Mouse (Mus musculus) cerebellum, adult 9-11 months (tissue): ENCODE measurements around the gene Myadml2.

Experiments used
- DNase-seq: peaks from one replicate; pipeline ENCODE4 v3.0.0; 2022

The Myadml2 gene

GRCm38 (mm10) chr11:120629341-120629730, 18.6 kb downstream of the Myadml2 start:
- DNase-seq = peak; percentile 51

- DNase-seq = no peak
Measured at GRCm38 (mm10) chr11:120628601-120629340, 19.2 kb downstream of the Myadml2 start.

GRCm38 (mm10) chr11:120627468-120628300, 20.3 kb downstream of the Myadml2 start:
- DNase-seq = peak; percentile 55

- no peak for DNase-seq
Measured at GRCm38 (mm10) chr11:120626785-120627467, 21.0 kb downstream of the Myadml2 start.

- peak; percentile 55 for DNase-seq
Measured at GRCm38 (mm10) chr11:120625152-120625775, 22.7 kb downstream of the Myadml2 start, which contains the start of gene Sirt7. Gene Sirt7 (minus strand): TSS chr11:120625240.

- DNase-seq = peak; percentile 87
Measured at GRCm38 (mm10) chr11:120624680-120625111, 23.3 kb downstream of the Myadml2 start.

- DNase-seq = no peak
Measured at GRCm38 (mm10) chr11:120623961-120624679, 23.8 kb downstream of the Myadml2 start.

GRCm38 (mm10) chr11:120622805-120623204, 25.2 kb downstream of the Myadml2 start:
- no peak for DNase-seq

GRCm38 (mm10) chr11:120620195-120620594, 27.8 kb downstream of the Myadml2 start:
- DNase-seq = peak; percentile 46

- DNase-seq = peak; percentile 77
Measured at GRCm38 (mm10) chr11:120618619-120619535, 29.1 kb downstream of the Myadml2 start.

GRCm38 (mm10) chr11:120617519-120618112, 30.3 kb downstream of the Myadml2 start, which contains the start of gene Pcyt2:
Gene Pcyt2 (minus strand): TSS chr11:120617936.
- DNase-seq = peak; percentile 95

- peak; percentile 62 for DNase-seq
Measured at GRCm38 (mm10) chr11:120616617-120617294, 31.2 kb downstream of the Myadml2 start.

- peak; percentile 55 for DNase-seq
Measured at GRCm38 (mm10) chr11:120615606-120616203, 32.3 kb downstream of the Myadml2 start.

GRCm38 (mm10) chr11:120615167-120615566, 32.8 kb downstream of the Myadml2 start:
- peak; percentile 66 for DNase-seq

GRCm38 (mm10) chr11:120613976-120614375, 34.0 kb downstream of the Myadml2 start:
- DNase-seq = peak; percentile 69

- DNase-seq = peak; percentile 64
Measured at GRCm38 (mm10) chr11:120613481-120613972, 34.4 kb downstream of the Myadml2 start.

- peak; percentile 95 for DNase-seq
Measured at GRCm38 (mm10) chr11:120612763-120613162, 35.2 kb downstream of the Myadml2 start.

- DNase-seq = peak; percentile 45
Measured at GRCm38 (mm10) chr11:120610477-120611046, 37.4 kb downstream of the Myadml2 start.

GRCm38 (mm10) chr11:120609250-120609649, 38.7 kb downstream of the Myadml2 start:
- DNase-seq = no peak
